Mouse (Mus musculus) brain, adult 10 weeks (tissue): ENCODE results near the gene Abraxas2. TPM values are rescaled to one million over a fixed set of nuclear protein-coding genes. Genes with fewer than 3 reads are reported as not detected.

Source experiments
- polyA plus RNA-seq: library from polyadenylated mRNA; stranded (reverse); fragments of 350-450 nt; fragmentation: Illumina TruSeq; extraction: RNeasy Lipid Tissue Mini Kit (QIAGEN cat#74804); gene quantifications from one replicate; pipeline ENCODE4 v1.2.3, GENCODE M21; 2015; ENCODE audit warnings: low read depth, low replicate concordance

Abraxas2 gene
- 27.7 TPM for polyA plus RNA-seq

GRCm38 (mm10) chr7:132859042-132859958 is at the start of gene Abraxas2:
TSS of gene Abraxas2 (plus strand) at chr7:132859225.

DNA sequence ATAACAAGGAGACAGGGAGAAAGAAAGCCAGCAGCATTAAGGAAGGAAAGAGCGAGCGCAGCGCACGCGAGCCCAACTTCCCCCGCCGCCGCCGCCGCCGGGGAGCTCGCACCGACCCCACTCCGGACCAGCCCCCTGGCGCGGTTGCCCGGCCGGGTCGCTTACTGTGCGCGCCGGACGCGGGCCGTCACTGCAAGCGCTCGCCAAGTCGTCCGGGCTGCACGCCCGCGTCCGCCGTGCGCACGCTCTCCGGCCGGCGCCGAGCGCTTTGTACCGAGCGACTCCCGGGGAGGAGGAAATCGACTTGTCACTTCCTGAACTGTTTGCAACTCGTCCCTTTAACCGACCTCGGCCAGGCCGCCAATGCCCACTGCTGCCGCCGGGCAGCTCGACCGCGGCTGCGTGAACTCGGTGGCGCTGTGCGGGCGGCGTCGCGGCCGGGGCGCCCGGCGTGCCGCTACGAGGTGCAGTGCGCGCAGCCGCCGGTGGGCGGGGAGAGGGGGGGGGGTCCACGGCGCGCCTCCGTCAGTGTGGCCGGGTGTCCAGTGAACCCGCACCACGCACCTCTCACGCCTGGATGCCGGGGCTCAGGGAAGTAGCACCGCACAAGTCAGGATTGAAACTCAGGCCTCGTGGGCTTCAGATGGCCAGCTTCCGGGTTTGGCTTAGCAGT is 45.5 kb upstream of the Abraxas2 start, which contains the start of gene Fam53b:
TSS of gene Fam53b (minus strand) at position 471 of the 673 bp plus-strand sequence.

DNA sequence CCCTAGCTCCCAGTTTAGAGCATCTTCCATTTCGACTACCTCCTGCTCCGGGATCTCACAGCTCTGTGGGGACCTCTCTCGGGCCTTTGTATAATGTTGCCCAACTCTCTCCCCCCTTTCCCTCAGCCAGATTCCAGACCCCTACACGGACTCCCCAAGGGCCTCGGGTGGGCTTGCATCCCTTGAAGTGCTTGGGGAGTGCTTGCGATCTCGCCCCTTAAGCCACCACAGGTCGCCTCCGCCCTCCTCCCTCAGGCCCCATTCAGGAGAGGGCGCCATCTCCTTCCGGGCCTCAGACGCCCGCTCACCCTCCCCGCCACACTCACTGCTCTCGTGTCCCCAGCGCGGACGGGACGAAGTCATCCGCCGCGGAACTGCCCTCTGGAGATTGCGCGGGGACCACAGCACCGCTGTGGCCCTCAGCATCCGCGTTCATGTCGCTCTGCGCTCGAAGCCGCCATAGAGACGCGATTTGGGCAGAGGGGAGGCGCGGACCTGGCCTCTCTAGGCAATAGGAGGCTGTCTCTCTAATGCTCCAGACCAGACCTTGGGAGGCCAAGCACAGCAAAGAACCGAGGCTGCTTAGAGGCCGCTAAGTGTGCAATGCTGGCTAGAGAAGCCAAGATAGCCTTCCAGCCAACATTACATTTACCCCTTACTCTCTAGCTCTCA is 6.7 kb upstream of the Abraxas2 start, which contains the start of gene Eef1akmt2:
TSS of gene Eef1akmt2 (minus strand) at position 501 of the 672 bp plus-strand sequence.

GRCm38 (mm10) chr7:132930850-132931559 is 72.0 kb downstream of the Abraxas2 start, which contains the start of gene Zranb1:
TSS of gene Zranb1 (plus strand) at chr7:132931142.

Other genes with a start within 250 kb of the Abraxas2 start
- 22.0 TPM for gene Lhpp, start 248.6 kb upstream of the Abraxas2 start, polyA plus RNA-seq
- 19.7 TPM for gene Fam53b, start 45.3 kb upstream of the Abraxas2 start, polyA plus RNA-seq
- gene Eef1akmt2, start 6.6 kb upstream of the Abraxas2 start, polyA plus RNA-seq: 50.1 TPM
- gene Zranb1, start 71.9 kb downstream of the Abraxas2 start, polyA plus RNA-seq: 32.5 TPM